Mouse (Mus musculus) neural tube, embryonic 13.5 days (tissue): Measurements from ENCODE around the gene Afdn. TPM values are rescaled to one million over a fixed set of nuclear protein-coding genes. Genes with fewer than 3 reads are reported as not detected.
A peak's percentile ranks its signal among the peaks of the same experiment; 100 is the strongest.

ENCODE experiments used
- ATAC-seq: fragments of 200-750 bp; cut with Nextera tagmentation; 2 replicates; pipeline ENCODE4 v1.8.0; 2017; ENCODE audit warnings: low read depth, mild to moderate bottlenecking, moderate TSS enrichment, moderate library complexity
- H3K27ac ChIP-seq: fragments of 300-500 bp; sonication (generic); replicated peaks from 2 replicates; pipeline ENCODE4 v1.5.1; 2015; ENCODE audit warnings: moderate library complexity, mild to moderate bottlenecking, inconsistent platforms
- H3K27me3 ChIP-seq: fragments of 300-500 bp; sonication (generic); 2 replicates; pipeline ENCODE4 v1.6.1; 2015; ENCODE audit warnings: mild to moderate bottlenecking, inconsistent platforms
- H3K36me3 ChIP-seq: fragments of 300-500 bp; sonication (generic); 2 replicates; pipeline ENCODE4 v1.6.1; 2015; ENCODE audit warnings: mild to moderate bottlenecking, inconsistent platforms
- H3K4me1 ChIP-seq: fragments of 300-500 bp; sonication (generic); replicated peaks from 2 replicates; pipeline ENCODE4 v1.6.1; 2015; ENCODE audit warnings: inconsistent platforms
- H3K4me2 ChIP-seq: fragments of 300-500 bp; sonication (generic); 2 replicates; pipeline ENCODE4 v1.6.1; 2015; ENCODE audit warnings: inconsistent platforms, mild to moderate bottlenecking, moderate library complexity
- H3K4me3 ChIP-seq: fragments of 300-500 bp; sonication (generic); 2 replicates; pipeline ENCODE4 v1.5.1; 2015; ENCODE audit warnings: mild to moderate bottlenecking, inconsistent platforms
- H3K9ac ChIP-seq: fragments of 300-500 bp; sonication (generic); 2 replicates; pipeline ENCODE4 v1.6.1; 2015; ENCODE audit warnings: moderate library complexity, mild to moderate bottlenecking, inconsistent platforms
- H3K9me3 ChIP-seq: fragments of 300-500 bp; sonication (generic); 2 replicates; pipeline ENCODE4 v1.6.1; 2016; ENCODE audit warnings: inconsistent platforms
- WGBS: fragments of 180-500 bp; shearing (Covaris S2); methylation state at CpG from one replicate; pipeline ENCODE4 v1.1.7; 2015; 5-methylcytosine and 5-hydroxymethylcytosine counted together
- polyA plus RNA-seq: library from polyadenylated mRNA; unstranded; fragments of >200 nt; fragmentation: Nextera tagmentation; extraction: Ambion mirVana; gene quantifications from 2 replicates; pipeline ENCODE4 v1.2.1, GENCODE M21; 2015

Gene Afdn
- polyA plus RNA-seq, 1 experiment from 2014 or later = 127 TPM

DNA sequence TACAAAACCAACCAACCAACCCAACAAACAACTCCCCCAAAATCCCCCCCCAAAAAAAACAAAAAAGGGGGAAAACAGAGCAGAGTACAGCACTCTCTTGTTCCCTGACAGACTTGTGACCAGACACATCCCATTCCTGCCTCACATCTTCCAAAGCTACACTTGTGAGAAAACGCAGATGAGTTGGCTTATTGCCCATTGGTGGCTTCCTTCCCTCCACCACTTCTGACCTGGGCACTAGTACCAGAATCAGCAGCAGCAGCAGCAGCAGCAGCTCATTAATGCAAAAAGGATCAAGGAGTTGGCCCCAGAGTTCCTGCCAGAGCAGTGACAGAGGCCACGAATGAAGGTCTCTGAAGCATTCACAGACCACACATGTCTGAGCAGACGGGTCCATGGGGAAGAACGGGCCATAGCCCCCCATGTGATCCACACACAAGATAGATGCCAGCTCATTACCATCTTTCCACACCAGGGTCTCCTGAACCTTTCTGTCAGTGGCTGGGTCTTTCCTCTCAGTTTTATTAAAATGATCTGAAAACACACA is 35.3 kb upstream of the Afdn start:
- H3K36me3 ChIP-seq = no peaks in the 10 kb centered on the region
- no peak overlapping the region for H3K27ac ChIP-seq
- H3K4me1 ChIP-seq = peaks cover 25% of the 10 kb centered on the region
- no peaks in the 10 kb centered on the region for H3K27me3 ChIP-seq
- ATAC-seq = no peak
- H3K4me2 ChIP-seq = no peak overlapping the region
- no peak overlapping the region for H3K9ac ChIP-seq
- H3K9me3 ChIP-seq = no peaks in the 10 kb centered on the region
- 53% methylated on average over 4 of the region's 4 CpGs for WGBS
- H3K4me3 ChIP-seq = no peak overlapping the region

DNA sequence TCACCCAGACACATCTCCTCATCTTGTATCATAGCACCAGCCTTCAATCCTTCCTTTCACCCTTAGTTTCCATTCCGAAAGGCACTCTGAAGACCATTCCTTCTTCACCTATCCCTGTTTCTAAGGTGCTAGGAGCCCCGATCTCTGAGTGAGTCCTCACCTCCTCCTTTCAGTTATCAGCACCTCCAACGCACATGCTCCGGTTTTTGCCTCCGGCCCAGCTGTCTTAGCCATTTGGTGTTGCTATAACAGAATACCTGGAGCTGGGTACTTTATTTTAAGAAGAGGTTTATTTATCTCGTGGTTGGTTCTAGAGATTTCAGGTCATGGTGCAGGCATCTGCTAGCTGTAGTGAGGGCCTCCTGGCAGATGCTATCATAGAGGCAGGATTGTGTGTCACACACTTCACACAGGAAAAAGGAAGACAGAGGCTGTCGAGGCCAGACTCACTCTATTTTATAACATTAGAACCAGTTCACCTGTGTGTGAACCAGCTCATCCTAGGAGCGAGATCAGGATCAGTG is 33.4 kb upstream of the Afdn start:
- Histone ChIP-seq H3K4me2 (no peak overlapping the region), H3K4me1 (peaks cover 25% of the 10 kb centered on the region), H3K4me3 (no peak overlapping the region), H3K9me3 (no peaks in the 10 kb centered on the region), H3K36me3 (no peaks in the 10 kb centered on the region), H3K27ac (no peak overlapping the region), H3K27me3 (no peaks in the 10 kb centered on the region), H3K9ac (no peak overlapping the region)
- WGBS = 96% methylated on average over 8 of the region's 8 CpGs
- ATAC-seq = no peak

DNA sequence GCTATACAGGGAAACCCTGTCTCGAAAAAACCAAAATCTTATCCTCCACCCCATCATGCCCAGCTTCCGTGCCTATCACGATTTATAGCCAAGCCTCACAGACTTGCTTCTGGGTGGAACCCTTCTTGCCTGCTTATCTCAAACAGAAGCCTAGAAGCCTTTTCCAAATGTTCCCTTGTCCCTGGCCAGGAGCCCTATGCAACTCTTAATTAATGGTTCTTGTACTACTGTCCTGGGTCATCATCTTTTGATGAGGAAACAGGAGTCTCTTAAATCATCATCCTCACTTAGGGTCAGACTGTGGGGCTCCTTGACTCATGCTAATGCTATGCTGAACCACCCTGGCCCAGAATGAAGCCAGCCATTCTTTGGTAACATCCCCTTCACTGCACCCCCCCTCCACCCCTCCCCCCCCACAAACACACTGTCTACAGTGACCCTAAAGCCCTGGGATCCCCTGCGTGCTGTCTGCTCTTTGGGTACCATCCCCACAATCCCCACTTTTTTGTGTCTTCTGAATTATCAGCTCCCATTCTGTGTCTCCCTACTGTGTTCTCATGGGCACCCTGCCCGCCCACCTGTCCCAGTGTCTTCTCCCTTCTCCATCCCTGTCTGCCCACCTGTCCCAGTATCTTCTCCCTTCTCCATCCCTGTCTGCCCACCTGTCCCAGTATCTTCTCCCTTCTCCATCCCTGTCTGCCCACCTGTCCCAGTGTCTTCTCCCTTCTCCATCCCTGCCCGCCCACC is 29.2 kb upstream of the Afdn start:
- Histone ChIP-seq H3K4me1 (no peaks in the 10 kb centered on the region), H3K4me2 (no peak overlapping the region), H3K9ac (no peak overlapping the region), H3K27ac (no peak overlapping the region), H3K4me3 (no peak overlapping the region), H3K9me3 (no peaks in the 10 kb centered on the region), H3K27me3 (no peaks in the 10 kb centered on the region), H3K36me3 (no peaks in the 10 kb centered on the region)
- 88% methylated on average over 6 of the region's 6 CpGs for WGBS
- no peak for ATAC-seq

DNA sequence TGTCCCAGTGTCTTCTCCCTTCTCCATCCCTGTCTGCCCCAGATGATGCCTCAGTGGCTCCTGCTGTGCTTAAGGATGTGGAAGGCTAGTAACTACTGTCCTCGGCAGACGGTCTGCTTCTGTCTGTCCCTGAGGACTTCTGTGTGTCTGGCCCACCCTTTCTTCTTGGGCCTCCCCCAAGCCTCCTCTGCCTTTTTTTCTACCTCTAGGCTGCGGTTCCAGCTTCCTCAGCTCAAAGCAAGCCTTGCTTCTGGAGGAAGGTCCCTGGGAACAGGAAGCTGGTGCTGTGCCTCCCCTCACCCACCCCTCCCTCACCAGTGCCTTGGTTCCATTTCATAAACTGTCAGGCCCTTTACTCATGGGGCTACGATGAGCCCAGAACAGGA is 28.6 kb upstream of the Afdn start:
- Histone ChIP-seq H3K27ac (no peak overlapping the region), H3K4me2 (no peak overlapping the region), H3K4me1 (no peaks in the 10 kb centered on the region), H3K36me3 (no peaks in the 10 kb centered on the region), H3K9me3 (no peaks in the 10 kb centered on the region), H3K9ac (no peak overlapping the region), H3K4me3 (no peak overlapping the region), H3K27me3 (no peaks in the 10 kb centered on the region)
- 67% methylated on average over 4 of the region's 4 CpGs for WGBS
- no peak for ATAC-seq

DNA sequence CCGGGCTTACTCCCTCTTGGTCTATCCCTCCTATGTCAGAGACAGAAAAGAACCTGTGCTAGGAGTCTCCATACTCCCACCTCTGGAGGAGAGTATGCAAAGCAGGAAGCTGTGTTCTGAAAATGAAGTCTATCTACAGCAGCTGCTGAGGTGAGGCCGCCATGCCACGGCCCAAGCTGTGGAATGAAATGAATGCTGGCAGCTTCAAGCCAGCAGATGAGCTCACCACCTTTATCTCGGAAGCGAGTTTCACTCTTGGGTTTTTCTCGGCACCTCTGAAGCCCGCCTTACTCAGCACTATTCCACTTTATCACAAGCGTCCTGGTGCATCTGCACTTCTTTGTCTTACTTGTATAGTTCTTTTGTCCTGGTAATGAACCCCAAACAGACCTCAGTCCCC is 27.7 kb upstream of the Afdn start:
- Histone ChIP-seq H3K4me3 (no peak overlapping the region), H3K27me3 (no peaks in the 10 kb centered on the region), H3K9ac (no peak overlapping the region), H3K27ac (no peak overlapping the region), H3K4me1 (peaks cover 6% of the 10 kb centered on the region; the same call in 1 of the 2 replicates), H3K36me3 (no peaks in the 10 kb centered on the region), H3K9me3 (no peaks in the 10 kb centered on the region), H3K4me2 (no peak overlapping the region)
- 54% methylated on average over 8 of the region's 8 CpGs for WGBS
- ATAC-seq = no peak

DNA sequence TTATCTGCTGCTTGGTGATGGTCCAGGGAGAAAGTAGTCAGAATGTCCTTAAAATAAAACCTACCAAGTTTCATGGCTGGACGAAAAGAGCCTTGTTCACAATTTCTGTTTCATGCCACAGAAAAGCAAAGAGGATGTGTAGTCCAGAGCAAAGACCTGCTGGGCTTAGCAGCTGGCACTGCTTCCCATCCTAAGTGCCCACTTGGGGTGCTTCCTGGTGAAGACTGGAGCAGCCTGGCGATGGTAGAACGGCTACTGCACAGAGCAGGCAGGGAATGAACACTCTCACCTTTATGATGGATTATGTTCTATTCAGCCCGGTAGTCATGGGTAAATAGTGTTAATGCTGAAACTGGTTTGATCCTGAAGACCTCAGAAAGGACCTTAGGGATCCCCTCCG is 26.4 kb upstream of the Afdn start:
- no peak overlapping the region for H3K9ac ChIP-seq
- H3K4me1 ChIP-seq = peaks cover 7% of the 10 kb centered on the region; the same call in 1 of the 2 replicates
- no peaks in the 10 kb centered on the region for H3K9me3 ChIP-seq
- ATAC-seq = no peak
- no peaks in the 10 kb centered on the region for H3K36me3 ChIP-seq
- no peak overlapping the region for H3K27ac ChIP-seq
- no peak overlapping the region for H3K4me3 ChIP-seq
- no peak overlapping the region for H3K4me2 ChIP-seq
- WGBS = 94% methylated on average over 5 of the region's 5 CpGs
- H3K27me3 ChIP-seq = no peaks in the 10 kb centered on the region

DNA sequence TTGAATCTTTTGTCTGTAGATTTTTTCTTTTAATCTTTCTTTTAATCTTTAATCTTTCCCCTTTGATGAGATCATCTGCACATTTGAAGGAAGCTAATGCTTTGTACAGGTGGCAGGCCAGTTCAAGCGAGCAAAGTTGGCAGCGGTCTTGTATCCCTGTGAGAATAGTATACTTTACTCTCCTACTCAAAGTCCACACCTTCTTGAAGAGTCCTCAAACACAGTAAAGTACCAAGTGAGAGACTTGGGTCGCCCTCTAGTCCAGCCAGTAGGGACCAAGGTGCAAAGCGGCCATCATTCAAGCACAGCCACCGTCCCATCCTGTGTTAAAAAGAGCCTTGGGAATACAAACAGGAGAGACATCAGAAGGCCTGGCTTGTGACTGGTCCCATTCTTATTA is 25.3 kb upstream of the Afdn start:
- ATAC-seq = no peak
- WGBS = 90% methylated on average over 5 of the region's 5 CpGs
- no peaks in the 10 kb centered on the region for H3K36me3 ChIP-seq
- H3K27me3 ChIP-seq = no peaks in the 10 kb centered on the region
- H3K9ac ChIP-seq = no peak overlapping the region
- H3K4me2 ChIP-seq = no peak overlapping the region
- no peak overlapping the region for H3K27ac ChIP-seq
- H3K9me3 ChIP-seq = no peaks in the 10 kb centered on the region
- peaks cover 7% of the 10 kb centered on the region; the same call in 1 of the 2 replicates for H3K4me1 ChIP-seq
- H3K4me3 ChIP-seq = no peak overlapping the region

DNA sequence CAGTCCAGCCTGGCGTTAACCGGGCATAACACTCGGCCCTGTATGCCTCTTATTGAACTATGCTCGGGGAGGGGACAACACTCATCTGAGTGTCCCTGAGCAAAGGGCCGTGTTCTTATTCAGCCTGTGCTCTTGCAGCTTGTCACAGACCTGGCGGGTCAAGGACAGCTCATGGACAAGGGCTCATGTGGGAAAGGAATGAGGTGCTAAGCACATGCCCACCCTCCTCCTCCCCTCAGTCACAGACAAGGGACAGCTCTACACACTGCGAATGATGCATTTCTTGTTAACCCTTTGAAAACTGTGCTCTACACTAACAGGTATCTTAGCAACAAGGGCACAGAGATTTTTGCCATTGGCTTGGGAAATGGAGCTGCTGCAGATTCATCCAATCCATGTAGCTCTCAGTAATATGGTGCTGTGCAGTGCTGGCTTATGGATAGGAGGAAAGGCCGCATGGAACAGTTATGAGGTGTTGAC is 24.5 kb upstream of the Afdn start:
- no peaks in the 10 kb centered on the region for H3K27me3 ChIP-seq
- no peaks in the 10 kb centered on the region for H3K9me3 ChIP-seq
- peaks cover 7% of the 10 kb centered on the region; the same call in 1 of the 2 replicates for H3K4me1 ChIP-seq
- no peak overlapping the region for H3K4me2 ChIP-seq
- no peak overlapping the region for H3K4me3 ChIP-seq
- WGBS = 74% methylated on average over 8 of the region's 8 CpGs
- H3K36me3 ChIP-seq = no peaks in the 10 kb centered on the region
- H3K9ac ChIP-seq = no peak overlapping the region
- no peak overlapping the region for H3K27ac ChIP-seq
- ATAC-seq = no peak

DNA sequence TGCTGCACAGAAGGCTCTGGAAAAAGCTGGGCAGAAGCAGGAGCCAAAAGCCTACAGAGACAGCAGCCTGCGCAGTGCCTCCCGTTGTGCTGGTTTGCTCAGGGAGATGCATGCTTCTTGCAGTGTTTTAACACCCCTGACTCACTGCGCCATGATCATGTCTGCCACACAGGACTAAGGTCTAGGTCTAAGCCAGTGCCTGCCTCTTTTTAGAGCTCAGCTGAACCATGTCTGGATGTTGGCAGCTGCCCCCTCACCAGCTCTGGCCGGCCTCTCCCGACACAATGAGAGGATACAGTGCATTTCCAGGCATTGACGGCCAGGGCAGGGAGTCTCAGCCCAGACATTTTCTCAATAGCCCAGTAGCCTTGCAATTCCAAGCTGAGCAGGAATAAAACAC is 23.0 kb upstream of the Afdn start:
- no peak overlapping the region for H3K4me2 ChIP-seq
- 67% methylated on average over 6 of the region's 6 CpGs for WGBS
- peak; percentile 40 for ATAC-seq

DNA sequence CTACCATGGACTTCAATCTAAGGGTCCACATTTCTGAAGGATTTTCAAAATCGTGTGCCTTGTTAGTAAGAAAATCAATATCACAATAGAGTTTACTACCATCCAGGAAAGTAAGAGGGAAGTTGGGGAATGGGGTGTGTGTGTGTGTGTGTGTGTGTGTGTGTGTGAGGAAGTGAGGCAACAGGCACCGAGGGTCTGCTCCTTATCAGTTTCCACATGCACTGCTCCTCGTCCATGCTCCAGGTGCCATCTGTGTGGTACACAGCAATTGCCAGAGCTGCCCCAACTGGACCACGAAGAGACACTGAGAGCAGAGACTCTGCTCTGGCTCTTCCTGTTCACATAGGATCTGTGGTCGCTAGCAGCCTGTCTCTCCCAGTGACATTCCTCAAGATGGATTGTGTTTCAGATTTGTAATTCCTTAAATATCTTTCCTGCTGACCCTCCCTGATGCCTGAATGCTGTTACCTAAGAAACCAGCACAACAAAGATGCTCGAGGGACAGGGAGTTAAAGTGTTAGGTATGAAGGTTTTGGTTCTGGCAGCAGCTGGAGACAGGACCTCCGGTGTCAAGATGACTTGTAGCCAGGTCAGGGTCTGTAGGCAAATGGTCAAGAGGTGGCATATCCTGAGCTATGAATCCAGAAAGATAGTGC is 22.1 kb upstream of the Afdn start:
- Histone ChIP-seq H3K4me1 (peaks cover 11% of the 10 kb centered on the region), H3K27me3 (no peaks in the 10 kb centered on the region), H3K27ac (no peak overlapping the region), H3K9ac (no peak overlapping the region), H3K4me3 (no peak overlapping the region), H3K36me3 (no peaks in the 10 kb centered on the region), H3K9me3 (no peaks in the 10 kb centered on the region), H3K4me2 (no peak overlapping the region)
- no peak for ATAC-seq
- WGBS = 80% methylated on average over 7 of the region's 7 CpGs

More for the DNA sequence above, 23.0 kb upstream of the Afdn start:
- H3K27ac ChIP-seq = peak overlapping the region; percentile 28; the same call in 1 of the 2 replicates
- no peak overlapping the region for H3K4me3 ChIP-seq
- H3K4me1 ChIP-seq = peaks cover 7% of the 10 kb centered on the region; the same call in 1 of the 2 replicates
- no peaks in the 10 kb centered on the region for H3K9me3 ChIP-seq
- no peaks in the 10 kb centered on the region for H3K27me3 ChIP-seq
- no peaks in the 10 kb centered on the region for H3K36me3 ChIP-seq
- no peak overlapping the region for H3K9ac ChIP-seq

DNA sequence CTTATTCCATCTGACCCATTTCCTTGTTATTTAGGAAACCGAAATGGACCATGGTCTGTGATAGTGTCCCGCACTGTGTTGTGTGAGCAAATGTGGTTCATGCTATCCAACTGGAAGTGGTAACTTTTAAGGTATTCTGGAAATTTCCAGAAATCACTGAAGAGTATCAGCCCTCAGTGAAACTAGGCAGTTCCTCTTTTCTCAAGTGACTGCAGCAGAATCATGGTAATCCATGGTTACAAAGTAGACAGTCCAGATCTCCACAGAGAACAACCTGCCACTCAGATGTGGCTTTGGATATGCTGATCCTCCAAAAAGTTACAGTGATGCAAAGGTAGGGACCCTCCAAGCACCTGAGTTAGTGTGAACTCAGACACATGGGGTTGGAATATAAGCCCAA is 21.4 kb upstream of the Afdn start:
- H3K4me2 ChIP-seq = no peak overlapping the region
- H3K4me3 ChIP-seq = no peak overlapping the region
- 95% methylated on average over 2 of the region's 2 CpGs for WGBS
- no peak overlapping the region for H3K9ac ChIP-seq
- H3K4me1 ChIP-seq = peaks cover 18% of the 10 kb centered on the region
- no peaks in the 10 kb centered on the region for H3K9me3 ChIP-seq
- no peak for ATAC-seq
- H3K36me3 ChIP-seq = no peaks in the 10 kb centered on the region
- H3K27me3 ChIP-seq = no peaks in the 10 kb centered on the region
- H3K27ac ChIP-seq = no peak overlapping the region

DNA sequence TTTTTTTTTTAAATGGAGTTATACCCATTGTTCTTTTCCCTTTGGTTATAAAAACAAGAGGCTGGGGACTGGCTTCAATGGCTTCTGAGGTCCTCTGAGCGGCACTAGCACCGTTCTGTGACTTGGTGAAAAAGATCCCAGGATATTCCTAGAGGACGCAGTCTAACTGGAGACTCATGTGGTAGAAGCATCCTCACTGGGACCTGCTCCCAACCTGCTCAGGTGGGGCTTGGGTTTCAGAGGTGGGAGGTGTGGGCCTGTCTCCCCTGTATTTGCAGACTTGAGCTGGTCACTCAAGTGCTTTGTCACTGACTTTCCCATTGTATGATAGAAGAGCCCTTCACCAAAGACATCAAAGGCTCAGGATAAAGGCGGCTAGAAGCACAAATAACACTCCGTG is 20.4 kb upstream of the Afdn start:
- H3K9me3 ChIP-seq = no peaks in the 10 kb centered on the region
- H3K4me1 ChIP-seq = peaks cover 23% of the 10 kb centered on the region
- H3K4me2 ChIP-seq = no peak overlapping the region
- WGBS = 73% methylated on average over 5 of the region's 5 CpGs
- H3K27ac ChIP-seq = no peak overlapping the region
- H3K27me3 ChIP-seq = no peaks in the 10 kb centered on the region
- no peak for ATAC-seq
- no peak overlapping the region for H3K4me3 ChIP-seq
- H3K9ac ChIP-seq = no peak overlapping the region
- no peaks in the 10 kb centered on the region for H3K36me3 ChIP-seq
